Mouse (Mus musculus): ENCODE data around the gene Gm29776.

Gene Gm29776

DNA sequence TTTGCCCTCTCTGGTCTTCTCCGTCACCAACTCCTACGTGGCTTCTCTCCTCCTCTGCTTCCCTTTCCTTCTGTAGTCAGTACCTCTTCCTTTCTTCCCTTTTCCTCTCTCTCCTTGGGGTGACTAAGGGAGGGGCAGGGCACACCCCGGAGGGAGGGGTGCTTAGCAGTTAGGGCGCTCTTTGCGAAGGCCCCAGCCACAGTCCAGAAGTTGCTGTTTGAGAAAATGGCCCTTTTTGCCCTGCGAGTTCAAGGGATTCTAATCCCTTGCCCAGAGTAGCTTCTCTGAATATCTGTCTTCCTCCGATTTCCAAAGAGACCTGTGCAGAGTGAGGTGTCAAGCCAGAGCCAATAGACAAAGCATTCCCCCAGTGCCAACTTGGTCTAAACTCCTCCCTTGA lies 13.4 kb upstream of the Gm29776 start, which contains the start of gene Cebpe:
TSS of gene Cebpe (minus strand) at position 101 of the 400 bp plus-strand sequence.
- intact Hi-C loops (cut with DNase I), result no loop called here

DNA sequence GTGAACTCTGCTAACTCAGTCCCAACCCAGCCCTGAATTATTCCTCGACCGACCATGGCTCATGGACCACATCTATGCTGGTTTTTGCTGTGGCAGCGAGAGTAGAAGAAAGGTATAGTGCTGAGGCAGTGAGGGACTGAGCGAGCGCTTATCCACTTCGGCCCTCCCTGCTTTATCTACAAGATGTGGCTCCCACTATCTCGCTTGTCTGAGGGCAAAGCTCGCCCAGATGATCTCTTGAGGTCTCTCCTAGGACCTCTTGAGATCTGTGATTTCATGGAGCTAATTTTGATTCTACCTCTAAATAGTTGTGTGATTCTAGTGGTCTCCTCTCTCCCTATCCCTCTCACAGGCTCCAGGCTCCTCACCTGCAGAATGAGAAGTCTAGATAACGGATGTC lies 10.4 kb upstream of the Gm29776 start:
- intact Hi-C loops (cut with DNase I), result no loop called here

DNA sequence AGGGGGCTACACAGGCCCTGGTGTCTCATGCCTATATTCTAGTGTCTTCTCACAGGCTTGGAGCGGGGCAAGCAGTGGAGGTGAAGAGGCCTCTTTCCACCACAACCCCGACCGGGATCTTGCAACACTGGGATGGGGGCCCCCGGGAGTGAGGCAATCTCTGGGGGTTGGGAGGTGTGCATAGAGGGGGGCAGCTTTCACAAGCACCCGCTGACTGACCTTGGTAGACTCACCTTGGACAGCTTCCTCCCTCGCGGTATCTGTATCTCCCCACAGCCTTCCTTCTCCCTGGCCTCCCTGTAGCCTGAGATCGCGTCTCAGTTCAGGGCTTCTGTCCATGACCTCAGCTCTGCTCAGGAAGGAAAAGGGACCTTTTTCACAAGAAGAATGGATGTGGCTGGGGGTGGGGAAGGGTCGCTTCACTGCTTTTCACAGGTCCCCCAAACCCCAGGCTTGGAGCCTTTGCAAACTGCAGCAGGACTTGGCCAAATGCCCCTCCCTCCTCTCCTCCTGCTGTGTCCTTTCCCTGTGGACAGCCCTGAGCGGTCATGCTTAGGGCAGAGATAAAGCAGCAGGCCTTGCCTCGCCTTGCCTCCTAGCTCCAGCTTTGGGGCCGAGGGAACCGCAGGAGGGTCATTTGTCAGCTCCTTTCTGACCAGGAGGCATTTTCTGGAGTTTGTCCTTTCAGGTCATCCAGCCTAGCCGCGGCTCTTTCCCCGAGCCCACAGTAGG lies 8.1 kb upstream of the Gm29776 start:
- intact Hi-C loops (cut with DNase I), result no loop called here

DNA sequence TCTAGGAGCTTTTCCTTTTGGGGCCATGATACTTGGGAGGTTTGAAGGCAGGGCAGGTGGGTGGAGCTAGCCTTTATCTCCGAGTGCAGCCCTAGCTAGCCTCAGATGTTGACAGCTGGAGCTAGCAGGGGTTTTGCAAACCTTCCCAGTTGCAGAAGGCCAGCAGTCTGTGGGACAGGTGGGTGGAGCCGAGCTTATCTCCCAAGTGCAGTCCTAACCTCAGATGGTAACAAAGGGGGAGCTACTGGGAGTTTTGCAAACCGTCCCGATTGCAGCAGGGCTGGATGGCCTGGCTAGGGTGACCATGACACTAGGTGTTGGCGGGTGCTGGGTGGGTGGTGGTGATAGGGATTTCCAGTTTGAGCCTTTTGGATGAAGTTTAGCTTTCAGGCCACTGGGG lies 7.2 kb upstream of the Gm29776 start:
- intact Hi-C loops (cut with DNase I), result no loop called here

GRCm38 (mm10) chr14:54703207-54703606 lies 4.6 kb upstream of the Gm29776 start:
- intact Hi-C loops (cut with DNase I), result loop anchor here (5.0 kb wide), 1 partner anchor 36 kb away; no protein-coding TSS in a partner anchor

DNA sequence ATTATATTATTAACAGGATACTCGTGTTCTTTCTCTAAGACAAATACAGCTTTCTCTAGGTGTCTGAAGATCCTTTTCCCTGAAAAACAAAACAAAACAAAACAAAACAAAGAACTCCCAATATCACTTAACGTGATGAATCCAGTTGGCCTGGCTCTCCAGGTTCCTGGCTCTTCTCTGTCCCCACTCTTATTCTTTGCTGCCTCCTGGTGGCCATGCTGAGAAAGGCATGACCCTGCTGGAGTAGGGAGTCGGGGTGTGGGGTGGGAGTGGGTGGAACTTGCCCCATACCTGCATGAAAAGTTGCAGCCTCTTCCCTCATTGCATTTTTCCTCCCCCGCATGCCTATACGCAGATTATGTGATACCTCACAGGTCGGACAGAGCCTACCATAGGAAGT lies 2.7 kb upstream of the Gm29776 start:
- intact Hi-C loops (cut with DNase I), result loop anchor here (5.0 kb wide), 1 partner anchor 34 kb away; no protein-coding TSS in a partner anchor

- intact Hi-C loops (cut with DNase I), result loop anchor here (1.0 kb wide), 1 partner anchor 49 kb away; no protein-coding TSS in a partner anchor
Measured at GRCm38 (mm10) chr14:54699586-54699985, 953 bp upstream of the Gm29776 start.

DNA sequence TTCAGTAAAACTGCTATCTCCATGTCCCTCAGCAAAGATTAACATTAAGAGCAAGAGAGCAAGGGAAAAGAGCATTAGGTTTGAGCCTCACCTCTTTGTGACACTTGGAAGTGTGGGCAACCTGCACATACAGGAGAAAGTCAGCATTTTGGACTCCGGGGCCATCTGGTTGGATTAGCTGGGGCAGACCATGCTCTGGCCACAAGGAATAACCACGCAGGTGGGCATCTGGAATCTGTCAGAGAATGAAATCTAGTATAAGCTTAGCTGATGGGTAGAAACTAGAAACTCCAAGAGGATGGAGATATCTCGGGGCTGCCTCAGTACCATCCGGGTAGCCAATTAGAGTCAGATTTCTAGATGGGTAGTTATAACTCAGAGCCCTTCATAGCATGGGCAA lies 1.9 kb downstream of the Gm29776 start:
- intact Hi-C loops (cut with DNase I), result no loop called here

- intact Hi-C loops (cut with DNase I), result no loop called here
Measured at GRCm38 (mm10) chr14:54695042-54695441, 3.6 kb downstream of the Gm29776 start.

- intact Hi-C loops (cut with DNase I), result no loop called here
Measured at GRCm38 (mm10) chr14:54687251-54687650, 11.4 kb downstream of the Gm29776 start.

- intact Hi-C loops (cut with DNase I), result no loop called here
Measured at GRCm38 (mm10) chr14:54686522-54687143, 12.0 kb downstream of the Gm29776 start, which contains the start of gene Acin1. TSS of gene Acin1 (minus strand) at chr14:54686931.

- intact Hi-C loops (cut with DNase I), result no loop called here
Measured at GRCm38 (mm10) chr14:54686063-54686521, 12.5 kb downstream of the Gm29776 start, which contains the start of gene 1700123O20Rik. TSS of gene 1700123O20Rik (plus strand) at chr14:54686216.

GRCm38 (mm10) chr14:54685471-54685870 lies 13.2 kb downstream of the Gm29776 start:
- intact Hi-C loops (cut with DNase I), result no loop called here

DNA sequence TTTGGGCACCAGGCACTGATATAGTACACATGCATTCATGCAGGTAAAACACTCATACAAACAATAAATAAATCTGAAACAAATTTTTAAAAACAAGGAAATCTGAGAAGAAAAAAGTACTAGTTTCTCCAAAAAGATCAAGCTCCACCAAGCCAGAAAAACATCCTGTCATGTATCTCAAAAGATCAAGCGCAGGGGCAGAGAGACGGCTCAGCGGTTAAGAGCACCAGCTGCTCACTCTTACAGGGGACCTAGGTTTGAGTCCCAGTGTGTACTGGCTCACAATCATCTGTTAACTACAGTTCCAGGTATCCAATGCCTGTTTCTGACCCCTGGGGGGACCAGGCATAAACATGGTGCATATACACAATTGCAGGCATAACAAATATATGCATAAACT lies 16.2 kb downstream of the Gm29776 start:
- intact Hi-C loops (cut with DNase I), result no loop called here

DNA sequence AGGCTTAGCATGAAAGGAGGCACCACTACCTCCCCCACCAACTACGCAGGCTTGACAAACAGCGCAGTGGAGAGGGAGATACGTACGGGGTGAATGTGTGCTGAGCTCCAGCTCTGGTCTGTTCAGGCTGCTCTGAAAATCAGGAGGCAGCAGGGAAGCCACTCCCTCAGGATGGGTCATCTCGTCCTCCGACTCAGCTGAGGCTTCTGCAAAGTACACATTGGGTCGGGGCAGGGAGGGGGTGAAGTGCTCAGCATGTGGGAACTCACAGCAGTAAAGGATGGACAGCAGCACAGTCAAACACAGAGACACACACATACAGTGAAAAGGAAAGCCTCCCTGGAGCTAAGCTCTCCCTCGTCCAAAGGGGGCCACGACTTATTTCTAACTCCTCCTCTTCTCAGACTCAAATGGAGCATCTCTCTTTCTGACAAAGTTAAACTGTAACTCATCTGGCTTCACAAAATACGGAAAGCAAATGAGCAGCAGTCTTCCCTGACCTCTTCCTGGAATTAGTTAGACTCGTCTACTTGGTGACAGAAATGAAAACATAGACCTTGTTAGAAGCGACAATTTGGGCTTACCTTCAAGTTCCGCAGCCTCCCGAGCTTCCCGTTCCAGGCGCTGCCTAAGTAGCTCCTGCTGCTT lies 19.9 kb downstream of the Gm29776 start:
- intact Hi-C loops (cut with DNase I), result no loop called here

DNA sequence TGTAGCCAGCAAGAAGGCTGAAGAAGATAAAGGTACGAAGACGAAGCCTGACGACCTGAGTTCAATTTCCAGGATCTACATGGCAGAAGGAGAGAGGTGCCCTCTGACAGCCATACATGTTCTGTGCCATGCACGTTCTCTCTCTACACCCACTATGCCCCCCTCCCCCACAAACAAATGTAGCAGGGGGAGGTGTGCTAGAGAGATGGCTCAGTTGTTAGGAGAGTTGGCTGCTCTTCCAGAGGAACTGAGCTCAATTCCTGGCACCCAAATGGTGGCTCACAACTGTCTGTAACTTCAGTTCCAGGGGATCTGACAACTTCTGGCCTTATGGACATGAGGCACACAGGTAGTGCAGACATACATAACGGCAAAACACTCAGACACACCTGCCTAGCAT lies 22.3 kb downstream of the Gm29776 start:
- intact Hi-C loops (cut with DNase I), result no loop called here

DNA sequence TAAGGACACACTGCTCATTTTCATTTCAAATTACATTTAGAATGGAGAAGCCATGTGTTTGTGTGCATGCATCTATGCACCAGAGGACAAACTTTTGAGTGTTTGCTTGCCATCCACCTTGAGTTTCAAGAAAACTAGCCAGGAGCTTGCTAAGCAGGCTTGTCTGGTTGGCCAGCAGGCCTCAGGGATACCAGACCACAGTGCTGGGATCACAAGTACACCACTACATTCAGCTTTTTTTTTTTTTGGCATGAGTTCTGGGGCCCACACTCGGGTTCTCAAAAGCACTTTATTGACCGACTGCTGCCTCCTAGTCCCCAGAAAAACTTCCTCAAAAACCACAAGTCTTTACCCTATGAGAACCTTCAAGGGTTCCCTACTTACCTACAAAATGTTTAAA lies 24.3 kb downstream of the Gm29776 start:
- intact Hi-C loops (cut with DNase I), result no loop called here

GRCm38 (mm10) chr14:54669381-54669780 lies 29.3 kb downstream of the Gm29776 start:
- intact Hi-C loops (cut with DNase I), result loop anchor here (5.0 kb wide), 1 partner anchor 33 kb away; no protein-coding TSS in a partner anchor

DNA sequence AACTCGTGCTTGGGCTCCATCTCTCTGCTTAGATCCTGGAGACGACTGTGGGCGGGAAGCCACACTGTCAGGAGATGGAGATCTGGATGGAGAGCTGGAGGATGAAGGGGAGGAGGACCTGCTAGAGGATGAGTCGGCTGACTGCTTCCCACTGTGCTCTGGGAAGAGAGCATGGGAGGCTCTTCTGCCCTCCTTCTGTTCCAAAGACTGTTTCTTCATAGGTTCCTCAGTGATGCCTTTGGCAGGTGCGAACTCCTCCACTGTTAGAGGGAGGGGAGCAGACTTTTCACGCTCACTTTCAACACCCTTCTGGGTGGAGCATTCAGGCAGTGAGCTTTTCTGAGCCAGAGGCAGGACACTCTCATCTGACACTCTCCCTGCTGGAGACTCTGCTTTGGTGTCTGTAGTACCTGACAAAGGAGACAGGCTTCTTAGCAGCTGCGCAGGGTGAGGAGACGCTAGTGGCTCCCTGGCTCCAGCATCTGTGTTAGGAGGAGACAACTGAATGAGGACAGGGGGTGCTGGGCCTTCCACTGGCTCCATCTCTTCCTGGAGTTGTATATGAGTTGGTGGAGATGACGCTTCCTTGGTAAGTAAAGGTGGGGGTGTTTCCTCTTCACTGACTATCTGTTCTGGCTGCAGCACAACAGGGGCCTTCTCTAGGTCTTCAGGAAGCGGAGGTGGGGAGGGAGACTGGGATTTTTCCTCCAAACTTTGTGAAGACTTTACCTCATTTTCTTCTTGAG lies 34.0 kb downstream of the Gm29776 start:
- intact Hi-C loops (cut with DNase I), result loop anchor here (5.0 kb wide), 1 partner anchor 38 kb away; no protein-coding TSS in a partner anchor

DNA sequence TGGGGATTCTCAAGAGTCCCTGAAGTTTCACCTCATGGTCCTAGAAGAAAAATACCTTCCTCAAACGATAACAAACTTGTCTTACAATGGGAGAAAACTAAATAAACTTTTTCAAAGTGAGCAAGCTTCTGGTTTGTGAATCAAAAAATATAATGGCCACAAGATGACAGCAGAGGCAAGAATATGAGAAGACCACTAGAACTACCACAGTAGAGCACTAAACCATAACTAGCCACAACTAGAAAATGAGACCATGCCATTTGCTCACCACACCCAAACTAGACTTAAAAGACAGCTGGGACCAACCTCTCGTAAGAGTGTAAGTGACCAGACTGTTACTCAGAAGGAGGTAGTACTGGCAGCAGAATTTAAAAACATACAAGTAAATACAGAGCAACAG lies 38.6 kb downstream of the Gm29776 start:
- intact Hi-C loops (cut with DNase I), result no loop called here

- intact Hi-C loops (cut with DNase I), result no loop called here
Measured at GRCm38 (mm10) chr14:54653496-54653895, 45.1 kb downstream of the Gm29776 start.

Measured in adrenal gland (tissue).